Mouse (Mus musculus) bone marrow macrophage, adult 2 months (primary cell): ENCODE data around the gene Morn3.

Source experiments
- CTCF ChIP-seq: IDR thresholded peaks from 2 replicates; pipeline ENCODE4 v1.5.1; 2012; ENCODE audit warnings: low read depth, mild to moderate bottlenecking, low read length, moderate library complexity
- POLR2A ChIP-seq: IDR thresholded peaks from 2 replicates; pipeline ENCODE4 v1.6.1; 2012; ENCODE audit warnings: mild to moderate bottlenecking, low read depth, low read length, borderline replicate concordance

DNA sequence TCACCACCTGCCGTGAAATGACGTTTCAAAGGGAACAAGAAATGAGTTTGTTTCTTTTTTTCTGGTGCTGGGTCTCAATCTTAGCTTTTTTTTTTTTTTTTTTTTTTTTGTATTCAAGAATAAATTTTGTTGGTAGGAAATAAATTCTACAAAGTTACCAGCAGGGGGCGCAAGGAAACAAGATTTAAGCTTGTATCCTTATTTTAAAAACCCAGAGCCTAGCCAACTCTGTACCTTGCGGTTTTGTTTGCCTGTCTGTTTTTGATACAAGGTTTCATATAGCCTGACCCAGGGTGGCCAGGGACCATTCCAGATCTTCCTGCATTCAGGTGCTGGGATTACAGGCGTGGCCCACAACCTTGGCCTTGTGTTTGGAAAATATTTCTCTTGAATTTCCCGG, 17.4 kb upstream of the Morn3 start:
- TF ChIP-seq CTCF (no peak), POLR2A (no peak)
